Mouse (Mus musculus) left cerebral cortex, postnatal 10 days (tissue): ENCODE measurements around the gene Zfp708. TPM values are rescaled to one million over a fixed set of nuclear protein-coding genes. Genes with fewer than 3 reads are reported as not detected.
"Not testable (repeated sequence)": the region's sequence is repeated elsewhere in the genome, so short reads cannot be mapped to it uniquely, and the experiment has no call there.

Experiments
- DNase-seq, 2 experiments: peaks; one replicate each; pipeline ENCODE4 v3.0.0; 2021 to 2022; ENCODE audit warnings: low spot score in 2 of 2, mixed read lengths in 1 of 2; ENCODE audit errors: extremely low spot score in 1 of 2
- intact Hi-C: fragments of 180-260 bp; cut with DNase I; formaldehyde crosslinking; loops from one replicate; pipeline ENCODE4 v1.15.1; 2025
- total RNA-seq, 2 experiments: library from RNA; stranded (reverse); gene quantifications; 2 replicates each; pipeline ENCODE4 v1.2.3; 2021

Zfp708 gene
- 1 to 10 TPM; 3.0 TPM for total RNA-seq

DNA sequence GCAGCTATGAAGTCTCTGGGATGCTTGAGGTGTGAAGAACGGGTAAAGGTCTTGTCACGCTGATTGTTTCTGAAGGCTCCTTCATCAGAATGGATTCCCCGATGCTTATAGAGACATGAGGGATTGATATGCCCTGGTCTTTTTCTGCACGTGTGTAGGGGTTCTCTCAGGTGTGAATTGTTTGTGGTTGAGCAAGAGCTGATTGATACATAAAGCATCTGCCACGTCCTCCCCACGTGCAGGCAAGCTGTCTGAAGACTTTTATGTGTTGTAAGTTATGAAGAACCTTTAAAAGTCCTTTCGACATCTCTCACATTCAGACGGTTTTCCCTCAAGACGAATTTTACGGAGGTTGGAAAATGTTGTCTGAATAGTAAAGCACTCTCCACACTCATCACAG is at the start of gene Zfp708:
Gene Zfp708, minus strand, starts transcription at position 101 of the 400 bp plus-strand sequence.
- DNase-seq = no peak
- intact Hi-C loops = no loop called here

DNA sequence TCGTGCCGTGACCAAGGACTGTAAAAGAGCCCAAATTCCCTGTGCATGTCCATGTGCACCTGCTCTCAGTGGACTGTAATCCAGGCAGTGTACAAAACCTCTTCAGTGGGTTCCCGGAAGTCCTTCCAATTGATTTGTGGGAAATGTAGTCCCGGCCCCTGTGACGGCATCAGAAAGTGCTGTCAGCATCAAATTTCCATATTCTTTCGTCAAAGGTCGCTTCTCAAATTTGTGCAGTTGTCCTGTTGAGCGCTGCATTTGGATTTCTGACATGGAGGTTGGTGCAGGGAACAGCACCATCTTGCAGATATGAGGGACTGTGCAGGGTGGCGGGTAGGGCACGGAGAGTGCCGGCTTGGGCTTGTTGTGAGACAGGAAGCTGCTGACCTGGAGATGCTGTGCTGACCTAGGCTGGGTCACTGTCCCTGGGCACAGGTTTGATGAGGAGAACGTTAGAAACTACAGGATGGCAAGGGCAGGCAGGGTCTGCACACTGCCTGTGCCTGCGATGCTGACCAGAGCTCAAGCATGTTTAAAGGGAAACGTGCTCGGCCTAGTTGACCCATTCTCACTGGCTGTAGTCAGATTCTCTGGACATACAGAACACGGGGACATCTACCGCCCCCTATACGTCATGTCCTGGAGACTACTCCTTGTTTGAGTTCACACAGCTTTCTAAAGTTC is 30.4 kb upstream of the Zfp708 start:
- DNase-seq = peak; percentile 84 to 89
- intact Hi-C loops = loop anchor here (2.0 kb wide), 1 partner anchor 45 kb away; the partner anchor contains the start of gene Rsl1

DNA sequence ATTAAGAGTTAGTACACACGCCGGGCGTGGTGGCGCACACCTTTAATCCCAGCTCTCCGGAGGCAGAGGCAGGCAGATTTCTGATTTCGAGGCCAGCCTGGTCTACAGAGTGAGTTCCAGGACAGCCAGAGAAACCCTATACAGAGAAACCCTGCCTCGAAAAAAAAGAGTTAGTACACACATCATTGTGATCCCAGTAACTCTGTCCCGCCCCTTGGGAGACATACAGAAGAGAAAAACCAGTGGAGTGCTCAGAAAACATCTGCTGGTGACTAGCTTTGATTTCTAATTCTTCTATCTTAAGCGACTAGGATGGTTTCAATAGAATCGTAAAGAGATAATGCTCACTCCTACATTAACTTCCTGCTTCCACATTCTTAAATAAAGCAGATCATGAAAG is 29.7 kb upstream of the Zfp708 start:
- DNase-seq, intact Hi-C loops: not testable (repeated sequence)

DNA sequence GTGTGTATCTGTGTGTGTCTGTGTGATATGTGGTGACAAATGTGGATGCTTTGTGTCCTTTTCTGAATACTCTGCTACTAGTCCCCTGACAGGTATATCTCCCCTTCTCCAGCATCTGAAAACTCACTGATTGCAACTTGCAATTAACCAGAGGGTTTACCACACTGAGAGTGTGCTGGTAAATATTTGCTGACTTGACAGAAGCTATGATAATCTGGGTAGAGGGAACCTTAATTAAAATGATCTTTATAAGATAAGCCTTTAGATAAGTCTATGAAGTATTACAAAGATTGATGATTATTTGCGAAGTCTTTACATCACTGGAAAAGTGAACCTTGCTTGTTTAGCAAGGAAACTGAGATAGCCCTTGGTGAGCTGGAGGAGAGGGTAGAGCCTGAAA is 26.7 kb upstream of the Zfp708 start:
- intact Hi-C loops = no loop called here
- no peak for DNase-seq

DNA sequence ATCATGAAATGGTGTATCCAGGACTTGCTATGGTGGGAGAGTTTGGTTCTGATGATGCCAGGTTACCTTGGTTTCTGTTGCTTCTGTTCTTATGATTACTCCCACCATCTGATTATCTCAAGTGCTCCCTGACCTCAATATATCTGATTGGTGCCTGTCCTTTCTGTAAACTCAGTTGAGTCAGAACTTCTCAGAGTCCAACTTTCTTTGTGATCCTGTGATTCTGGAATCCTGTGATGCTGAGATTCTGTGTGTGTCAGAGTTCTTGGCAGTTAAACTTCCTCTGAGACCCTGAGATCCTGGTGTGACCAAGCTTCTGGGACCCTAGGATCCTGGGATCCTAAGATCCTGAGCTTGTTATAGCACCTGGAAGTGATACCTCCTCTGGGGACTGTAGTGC is 23.6 kb upstream of the Zfp708 start, which contains the start of gene Zfp759:
Gene Zfp759, plus strand, starts transcription at position 301 of the 400 bp plus-strand sequence.
- intact Hi-C loops = not testable (repeated sequence)

DNA sequence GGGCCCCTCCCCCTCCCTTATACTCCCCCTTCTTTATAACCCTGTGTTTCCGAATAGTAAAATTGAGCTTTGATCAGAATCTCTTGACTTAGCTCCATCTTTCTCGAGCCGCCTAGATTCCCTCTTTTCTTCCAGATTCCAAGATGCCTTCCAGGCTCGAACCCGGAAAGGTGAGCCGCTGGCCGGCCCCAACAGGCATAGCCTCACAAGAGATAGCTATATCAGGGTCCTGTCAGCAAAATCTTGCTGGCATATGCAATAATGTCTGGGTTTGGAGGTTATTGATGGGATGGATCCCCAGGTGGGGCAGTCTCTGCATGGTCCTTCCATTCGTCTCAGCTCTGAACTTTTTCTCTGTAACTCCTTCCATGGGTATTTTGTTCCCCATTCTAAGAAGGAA is 18.4 kb upstream of the Zfp708 start, which contains the start of gene Rslcan18:
Gene Rslcan18, minus strand, starts transcription at position 101 of the 400 bp plus-strand sequence.
- DNase-seq, intact Hi-C loops: not testable (repeated sequence)

More for the DNA sequence above, 23.6 kb upstream of the Zfp708 start, which contains the start of gene Zfp759:
- not testable (repeated sequence) for DNase-seq

DNA sequence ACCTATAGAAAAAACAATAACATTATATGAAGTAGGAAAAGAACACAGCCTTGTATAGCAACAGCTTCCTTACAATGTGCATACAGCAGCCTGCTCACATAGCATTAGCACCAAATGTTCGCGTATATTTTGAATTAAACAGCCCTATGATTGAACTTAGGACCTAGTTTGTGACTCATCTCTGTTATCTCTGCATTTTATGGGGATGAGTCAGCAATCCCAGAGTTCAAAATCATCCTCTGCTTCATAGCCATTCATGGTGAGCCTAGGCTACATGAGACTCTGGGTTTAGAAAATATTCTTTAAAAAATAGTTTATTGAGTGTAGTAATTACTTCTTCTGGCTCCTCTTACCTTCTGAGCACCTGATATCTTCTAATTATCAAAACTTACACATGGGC is 15.5 kb upstream of the Zfp708 start:
- no peak for DNase-seq
- intact Hi-C loops = no loop called here

DNA sequence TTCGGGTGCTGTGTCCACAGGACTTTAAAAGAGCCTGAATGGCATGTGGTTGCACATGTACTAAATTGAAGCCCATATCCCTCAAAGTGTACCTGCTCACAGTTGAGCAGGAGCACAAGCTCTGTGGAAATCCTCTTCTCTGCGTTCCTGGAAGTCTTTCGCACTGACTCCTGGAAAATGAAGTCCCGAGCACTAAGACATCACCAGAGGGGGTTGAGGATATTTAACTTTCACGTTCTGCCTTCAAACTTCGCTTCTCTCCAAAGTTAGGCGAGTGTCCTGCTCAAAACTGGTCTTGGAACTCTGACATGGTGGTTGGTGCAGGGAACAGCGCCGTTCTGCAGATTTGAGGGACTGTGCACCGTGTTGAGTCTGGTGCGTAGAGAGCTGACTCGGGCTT is 14.3 kb upstream of the Zfp708 start:
- intact Hi-C loops = no loop called here
- DNase-seq = no peak

DNA sequence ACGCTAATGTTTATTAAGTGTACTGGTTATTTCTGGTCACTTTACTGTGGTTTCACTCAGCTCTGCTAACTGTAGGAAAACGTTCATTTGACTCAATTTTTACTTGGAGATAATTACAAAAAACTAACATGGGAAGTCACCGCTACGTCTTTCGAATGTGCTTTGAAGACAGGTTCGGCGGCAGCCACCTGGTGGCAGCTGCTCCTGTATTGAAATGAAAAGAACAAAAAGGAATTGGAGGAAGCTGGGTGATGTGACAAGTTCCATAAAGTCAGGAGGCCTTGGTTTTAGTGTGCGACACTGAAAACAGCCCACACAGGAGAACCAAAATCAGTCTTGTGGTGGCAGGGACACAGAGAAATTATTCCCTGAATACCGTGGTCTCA is 11.0 kb upstream of the Zfp708 start:
- intact Hi-C loops = no loop called here
- DNase-seq = peak in 1 of 2 experiments; percentile 55

DNA sequence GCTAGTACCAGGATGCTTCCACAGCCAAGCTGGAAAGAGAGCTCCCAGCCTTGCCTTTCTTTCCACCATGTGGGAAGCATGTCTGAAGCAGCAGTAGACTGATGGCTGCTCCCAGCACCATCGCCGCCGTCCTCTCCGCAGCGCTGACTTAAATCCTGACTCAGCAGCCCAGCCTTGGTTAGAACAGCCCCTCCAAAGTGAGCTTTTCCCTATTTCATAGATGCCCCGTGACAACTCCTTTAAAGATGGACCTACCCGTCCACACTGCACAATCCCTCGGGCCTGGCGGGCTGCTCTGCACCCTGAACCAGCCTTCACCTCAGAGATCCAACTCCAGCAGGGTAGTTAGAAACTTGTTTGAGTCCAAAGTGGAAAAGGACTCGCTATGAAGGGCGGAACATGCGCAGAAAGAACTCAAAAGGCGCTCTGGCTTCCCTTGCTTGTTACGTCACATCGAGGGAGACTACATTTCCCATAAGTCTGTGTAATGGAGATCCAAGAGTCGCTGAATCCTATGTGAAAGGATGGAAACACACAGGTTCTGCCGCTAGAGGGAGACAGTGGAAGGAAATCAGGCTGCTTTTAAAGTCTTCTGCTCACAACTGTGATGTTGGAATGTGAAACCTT is 10.5 kb upstream of the Zfp708 start, which contains the start of gene Gm28557:
Gene Gm28557, minus strand, starts transcription at position 411 of the 627 bp plus-strand sequence.
- peak; percentile 89 to 95 for DNase-seq
- intact Hi-C loops = no loop called here

DNA sequence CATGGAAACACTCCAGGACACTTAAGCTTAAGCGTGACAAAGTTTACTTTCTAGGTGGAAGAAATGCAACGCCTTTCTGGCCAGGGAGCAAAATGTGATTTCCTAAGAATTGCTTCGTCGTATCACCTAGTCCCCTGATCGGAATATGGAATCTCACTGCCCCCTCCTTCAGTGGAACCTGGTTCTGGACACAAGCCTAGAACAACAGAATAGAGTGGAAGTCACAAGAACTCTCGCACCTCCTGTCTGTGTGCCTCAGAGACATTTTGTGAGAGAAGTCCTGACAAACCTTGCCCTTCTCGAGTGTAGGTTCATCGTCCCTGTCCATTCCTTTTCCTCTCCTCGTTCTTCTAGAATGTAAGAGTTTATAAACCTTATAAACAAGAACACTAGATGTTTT is 9.9 kb upstream of the Zfp708 start:
- intact Hi-C loops = no loop called here

DNA sequence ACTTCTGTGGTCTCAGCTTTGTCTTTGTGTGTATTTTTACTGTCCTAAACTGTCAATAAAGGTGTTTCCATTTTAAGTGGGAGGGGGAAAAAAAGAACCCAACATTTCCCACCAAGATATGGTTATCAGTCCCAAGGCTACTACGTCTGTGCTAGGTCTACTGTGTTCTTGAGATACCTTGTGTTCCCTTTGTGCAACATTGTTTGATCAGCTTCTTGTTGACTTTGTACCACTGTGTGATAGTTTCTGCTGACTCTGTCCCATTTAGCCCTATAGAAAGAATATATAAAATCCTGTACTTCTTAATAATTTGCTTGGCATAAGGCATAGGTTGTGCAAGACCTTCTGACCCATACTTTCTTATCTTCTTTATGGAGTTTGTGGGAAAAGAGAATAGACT is 7.6 kb downstream of the Zfp708 start:
- intact Hi-C loops = no loop called here
- no peak for DNase-seq

More for the DNA sequence above, 9.9 kb upstream of the Zfp708 start:
- DNase-seq = no peak

DNA sequence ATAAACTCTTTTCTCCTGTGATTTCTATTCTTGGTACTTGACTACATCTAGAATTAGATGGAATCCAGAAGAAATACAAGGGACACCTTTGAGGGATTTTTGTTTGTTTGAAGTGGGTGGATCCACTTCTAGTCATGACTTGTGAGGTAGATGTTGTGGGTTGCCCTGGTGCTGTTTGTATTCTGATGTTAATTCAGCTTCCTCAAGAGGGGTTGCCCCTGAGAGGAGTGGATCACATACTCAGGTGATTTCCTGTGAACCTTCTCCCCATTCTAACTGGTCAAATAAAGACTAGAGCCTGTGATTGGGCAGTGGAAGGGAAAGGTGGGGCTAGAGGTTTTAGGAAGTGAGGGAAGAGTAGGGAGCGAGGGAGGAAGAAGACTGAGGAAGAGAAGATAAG is 15.8 kb downstream of the Zfp708 start:
- intact Hi-C loops = no loop called here
- no peak for DNase-seq

DNA sequence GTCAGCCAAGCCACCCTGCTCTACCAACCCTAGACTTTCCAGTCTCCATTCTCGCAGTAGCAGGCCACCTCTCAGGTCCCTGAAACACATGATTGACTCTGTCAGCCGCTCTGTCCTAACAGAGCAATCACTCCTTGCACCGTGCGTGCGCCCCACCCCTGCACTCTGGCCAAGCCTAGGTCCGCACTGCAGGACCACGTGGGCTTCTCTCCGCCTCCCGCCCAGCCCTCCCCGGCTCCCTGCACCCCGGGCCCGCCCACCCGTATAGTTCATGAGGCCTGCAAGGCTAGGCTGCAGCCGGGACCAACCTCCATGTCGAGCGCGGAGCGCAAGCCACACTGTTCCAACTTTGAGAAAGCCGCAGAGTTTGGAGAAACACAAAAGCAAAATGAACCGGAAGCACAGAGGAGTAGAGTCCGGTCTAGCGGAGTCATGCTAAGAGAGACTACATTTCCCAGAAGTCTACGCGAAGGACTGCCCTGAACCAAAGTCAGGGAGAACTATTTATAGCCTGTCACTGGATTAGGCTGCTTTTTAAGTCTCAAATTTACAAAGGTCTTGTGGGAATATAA is 16.5 kb downstream of the Zfp708 start:
- intact Hi-C loops = no loop called here

DNA sequence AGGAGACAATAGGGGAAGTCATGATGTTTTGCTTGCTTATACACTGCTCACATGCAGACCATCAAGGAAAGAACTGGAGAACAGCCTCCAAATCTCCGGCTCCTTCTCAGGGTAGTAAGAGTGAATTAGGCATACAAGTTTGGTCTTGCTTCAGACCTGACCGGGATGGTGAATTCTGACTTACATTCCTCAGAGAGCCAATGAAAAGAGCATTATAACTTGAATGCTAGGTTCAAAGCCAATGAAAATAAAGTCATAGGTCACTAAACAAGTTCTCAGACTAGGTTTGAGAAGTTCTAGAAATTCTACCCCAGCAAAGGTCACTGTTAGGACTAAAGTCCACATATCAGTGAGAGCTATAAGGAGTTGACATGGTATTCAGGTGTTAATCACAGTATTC is 20.5 kb downstream of the Zfp708 start:
- DNase-seq = no peak
- intact Hi-C loops = no loop called here

More for the DNA sequence above, 16.5 kb downstream of the Zfp708 start:
- peak; percentile 73 to 76 for DNase-seq

DNA sequence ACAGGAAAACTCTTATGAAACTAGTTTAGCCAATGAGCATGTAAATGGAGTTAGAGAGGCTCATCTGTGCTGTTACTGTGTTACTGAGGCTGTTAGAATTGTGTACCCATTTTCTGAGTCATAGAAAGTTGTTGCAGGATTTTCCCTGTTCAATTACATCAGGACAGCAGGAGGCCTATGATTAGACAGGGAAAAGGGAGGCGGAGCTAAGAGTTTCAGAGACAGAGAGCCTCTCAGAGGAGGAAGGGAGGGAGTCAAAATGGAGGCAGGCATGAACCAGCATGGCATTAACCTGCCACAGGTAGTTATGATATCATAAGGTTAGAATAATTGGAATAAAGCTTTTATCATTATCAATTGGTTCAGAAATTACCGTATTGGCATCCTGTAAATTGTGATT is 25.0 kb downstream of the Zfp708 start:
- intact Hi-C loops = no loop called here
- DNase-seq = no peak

DNA sequence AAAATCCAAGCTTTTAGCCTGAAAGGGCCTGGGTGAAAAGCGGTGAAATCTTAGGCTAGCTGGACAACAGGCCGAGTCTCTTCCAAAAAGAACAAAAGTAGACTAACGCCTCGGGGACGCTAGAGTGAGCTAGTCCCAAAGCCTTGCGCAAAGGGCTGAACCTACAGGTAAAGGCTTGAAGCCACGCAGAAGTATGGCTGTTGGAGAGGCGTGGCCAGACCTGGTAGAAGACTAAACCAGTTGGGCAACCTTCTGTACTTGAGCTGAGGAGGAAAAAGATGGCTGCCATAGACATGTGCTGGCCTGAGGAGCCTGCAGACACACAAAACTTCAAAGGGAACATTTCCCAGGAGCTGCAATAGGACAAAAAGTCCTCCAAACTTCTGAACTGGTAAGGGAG is 32.4 kb downstream of the Zfp708 start:
- DNase-seq = no peak
- intact Hi-C loops = no loop called here

DNA sequence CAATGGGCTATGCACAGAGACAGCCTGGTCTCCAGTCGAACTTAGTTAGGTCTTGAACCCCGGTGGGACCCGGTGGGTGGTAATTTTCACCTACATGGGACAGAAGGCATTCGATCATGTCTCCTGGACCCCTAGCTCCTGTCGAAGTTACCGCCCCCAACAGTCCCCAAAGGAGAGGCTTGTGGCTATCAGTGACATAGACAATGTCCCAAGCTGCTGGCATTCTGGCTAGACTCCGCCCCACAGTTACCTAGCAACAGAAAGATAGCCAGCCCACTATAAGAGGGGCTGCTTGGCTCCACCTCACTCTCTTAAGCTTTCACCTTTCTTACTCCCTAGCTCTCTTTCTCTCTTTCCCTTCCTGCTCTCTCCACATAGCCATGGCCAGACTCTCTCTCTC is 35.3 kb downstream of the Zfp708 start:
- no peak for DNase-seq
- intact Hi-C loops = no loop called here

DNA sequence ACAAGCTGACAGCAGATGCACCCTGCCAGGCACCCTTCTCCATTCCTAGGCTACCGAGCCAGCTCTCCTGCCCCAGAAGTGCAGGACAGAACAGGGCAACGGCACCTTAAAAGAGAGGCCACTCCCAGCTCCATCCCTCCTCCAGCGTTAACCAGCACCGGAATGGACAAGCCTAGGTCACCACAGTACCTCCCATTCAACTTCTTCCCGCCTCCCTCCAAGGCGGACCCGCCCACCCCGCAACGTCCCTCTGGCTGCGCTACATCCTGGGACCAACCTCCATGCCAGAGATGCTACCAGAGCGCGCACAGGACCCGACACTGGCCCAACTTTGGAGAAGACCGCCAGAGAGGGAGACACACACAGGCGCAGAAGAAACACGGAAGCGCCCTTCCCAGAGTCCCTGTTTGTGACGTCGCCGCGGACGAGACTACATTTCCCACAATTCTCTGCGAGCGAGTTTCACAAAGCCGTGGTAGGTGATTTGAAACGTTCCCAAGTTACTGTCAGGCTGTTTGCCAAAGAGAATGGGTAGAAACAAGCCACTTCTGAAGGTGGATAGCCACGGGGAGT is 36.9 kb downstream of the Zfp708 start, which contains the start of gene Zfp712:
Gene Zfp712, minus strand, starts transcription at position 385 of the 573 bp plus-strand sequence.
- intact Hi-C loops = no loop called here
- peak; percentile 92 to 93 for DNase-seq
